Mouse (Mus musculus) embryonic fibroblast, embryonic 13.5 days (primary cell): ENCODE results near the gene Psmg1.

Experiments used
- CTCF ChIP-seq: IDR thresholded peaks from 2 replicates; pipeline ENCODE4 v1.5.1; 2011; ENCODE audit warnings: mild to moderate bottlenecking, control low read depth, low read length, moderate library complexity, borderline replicate concordance; ENCODE audit not compliant: insufficient read depth
- POLR2A ChIP-seq: IDR thresholded peaks from 2 replicates; pipeline ENCODE4 v1.6.1; 2011; ENCODE audit warnings: low read depth, mild to moderate bottlenecking, control low read depth, low read length, moderate library complexity

GRCm38 (mm10) chr16:95943186-95943585 is 47.6 kb downstream of the Psmg1 start:
- TF ChIP-seq POLR2A (no peak), CTCF (no peak)
